Comparison of ENCODE assay signal across 19 mouse cellular contexts in the genomic region with DNA sequence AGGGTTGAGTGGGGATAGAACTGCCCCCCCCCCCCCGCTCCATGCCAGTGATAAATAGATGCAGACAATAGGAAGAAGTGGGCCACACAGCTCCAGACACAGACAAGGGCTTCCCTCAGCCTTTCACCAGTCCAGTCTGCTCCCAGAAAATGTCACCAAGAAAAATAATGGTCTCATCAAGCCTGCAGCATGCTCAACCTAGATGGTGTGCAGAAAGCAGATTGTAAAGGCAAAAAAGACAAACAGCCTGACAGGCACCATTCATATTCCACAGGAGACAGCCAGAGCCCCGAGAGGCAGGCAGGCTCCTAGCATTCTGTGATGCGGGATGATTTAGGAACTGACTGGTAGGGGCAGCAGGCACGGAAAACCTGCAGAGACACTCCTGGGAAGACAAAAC. TPM values are rescaled to one million over a fixed set of nuclear protein-coding genes. Genes with fewer than 3 reads are reported as not detected.
DNase-seq lines count a peak whose midpoint lies in the region; ATAC-seq and TF ChIP-seq lines count a peak whose summit lies in the region.
"Had no signal": no experiment of that assay in that cellular context is flagged by ENCODE, and none has a peak within 500 bp of the region (broad histone marks: within the 10 kb centered on the region; RNA-seq: fewer than 3 reads in every experiment).

No protein-coding gene starts in this region.

- H3K4me2 ChIP-seq in hindbrain, embryonic 13.5 days, result no peak overlapping the region
- no peak overlapping the region for H3K4me2 ChIP-seq in midbrain, postnatal 0 days (ENCODE audit: low read depth, low read length, poor library complexity, severe bottlenecking)
- H3K4me2 ChIP-seq: embryonic facial prominence, embryonic 13.5 days; heart, embryonic 15.5 days; liver, embryonic 13.5 days; stomach, embryonic 15.5 days had no signal

- no peaks in the 10 kb centered on the region for H3K9me3 ChIP-seq in hindbrain, embryonic 13.5 days
- H3K9me3 ChIP-seq in midbrain, postnatal 0 days (ENCODE audit: low read length), result no peaks in the 10 kb centered on the region
- H3K9me3 ChIP-seq: embryonic facial prominence, embryonic 13.5 days; G1E; heart, embryonic 15.5 days; liver, embryonic 13.5 days; stomach, embryonic 15.5 days had no signal

- peak; percentile 58 for DNase-seq in retina, postnatal 1 day
- no peak for DNase-seq in retina, embryonic 14.5 days (ENCODE audit: low spot score)
- DNase-seq in midbrain, postnatal 0 days (ENCODE audit: low spot score), result peak; percentile 38
- DNase-seq in frontal cortex, postnatal 25 days (ENCODE audit: low spot score in 2 of 2), result no peak
- DNase-seq in adrenal gland, adult 8-10 months, result no peak
- no peak for DNase-seq in testis, postnatal 10 days (ENCODE audit: low spot score)
- DNase-seq: adrenal gland, postnatal 25 days; cerebellum, adult 9-11 months; kidney, adult 2 months; kidney, postnatal 25 days; liver, embryonic 13.5 days had no signal

- H3K27me3 ChIP-seq in hindbrain, embryonic 13.5 days, result no peaks in the 10 kb centered on the region
- H3K27me3 ChIP-seq in midbrain, postnatal 0 days (ENCODE audit: insufficient read depth, low read length), result no peaks in the 10 kb centered on the region
- H3K27me3 ChIP-seq: embryonic facial prominence, embryonic 13.5 days; heart, embryonic 15.5 days; liver, embryonic 13.5 days; stomach, embryonic 15.5 days had no signal

- peaks cover 14% of the 10 kb centered on the region for H3K4me1 ChIP-seq in hindbrain, embryonic 13.5 days (replicated peaks)
- H3K4me1 ChIP-seq in midbrain, postnatal 0 days (ENCODE audit: insufficient read depth, low read length), result no peaks in the 10 kb centered on the region
- H3K4me1 ChIP-seq: heart, embryonic 15.5 days; liver, embryonic 13.5 days; stomach, embryonic 15.5 days had no signal

- TF ChIP-seq CTCF in midbrain, postnatal 0 days (IDR thresholded peaks at IDR 0.05), result no peak

- peak; percentile 57; the same call in 1 of the 2 replicates for ATAC-seq in hindbrain, embryonic 13.5 days (ENCODE audit: low FRiP score)
- no peak for ATAC-seq in midbrain, postnatal 0 days (ENCODE audit: low FRiP score)
- ATAC-seq: lung, postnatal 0 days had no signal

- no peak overlapping the region for H3K4me3 ChIP-seq in hindbrain, embryonic 13.5 days
- no peak overlapping the region for H3K4me3 ChIP-seq in midbrain, postnatal 0 days (ENCODE audit: low read depth, low read length)
- H3K4me3 ChIP-seq: embryonic facial prominence, embryonic 13.5 days; heart, embryonic 15.5 days; liver, embryonic 13.5 days; stomach, embryonic 15.5 days had no signal

- peak overlapping the region; percentile 24; the same call in 1 of the 2 replicates for H3K9ac ChIP-seq in hindbrain, embryonic 13.5 days
- peak overlapping the region; percentile 36; the same call in 1 of the 2 replicates for H3K9ac ChIP-seq in midbrain, postnatal 0 days (replicated peaks; ENCODE audit: low read length, poor library complexity, severe bottlenecking)
- H3K9ac ChIP-seq: embryonic facial prominence, embryonic 13.5 days; heart, embryonic 15.5 days; liver, embryonic 13.5 days; stomach, embryonic 15.5 days had no signal

- peak overlapping the region; percentile 76 for H3K27ac ChIP-seq in hindbrain, embryonic 13.5 days
- H3K27ac ChIP-seq in midbrain, postnatal 0 days (ENCODE audit: low read depth, low read length), result 0 out of 2 replicates have a peak overlapping the region, but pooled peaks have one; percentile 6
- H3K27ac ChIP-seq: embryonic facial prominence, embryonic 13.5 days; heart, embryonic 15.5 days; liver, embryonic 13.5 days; stomach, embryonic 15.5 days had no signal

- no peaks in the 10 kb centered on the region for H3K36me3 ChIP-seq in hindbrain, embryonic 13.5 days
- no peaks in the 10 kb centered on the region for H3K36me3 ChIP-seq in midbrain, postnatal 0 days (ENCODE audit: insufficient read depth, low read length)
- H3K36me3 ChIP-seq: embryonic facial prominence, embryonic 13.5 days; G1E; heart, embryonic 15.5 days; liver, embryonic 13.5 days; stomach, embryonic 15.5 days had no signal

- WGBS in hindbrain, embryonic 13.5 days, result 18% methylated on average over 4 of the region's 4 CpGs
- 26% methylated on average over 4 of the region's 4 CpGs for WGBS in midbrain, postnatal 0 days

RNA-seq across cellular contexts. Expression of gene Crabp1, which starts 45.4 kb away (rescaled TPM):
- 368 and 389 TPM in 2 replicates for polyA plus RNA-seq in hindbrain, embryonic 13.5 days (2015; fragmentation: Nextera tagmentation; extraction: Ambion mirVana)
- 18.4 and 20.4 TPM in 2 replicates for total RNA-seq in midbrain, postnatal 0 days (2014; rRNA removed)
- 26.3 and 33.1 TPM in 2 replicates for polyA plus RNA-seq in midbrain, postnatal 0 days (2015; fragmentation: Nextera tagmentation; extraction: Ambion mirVana)
- total RNA-seq in adrenal gland, adult 8-10 months (2022), result 10 to 100 TPM; 11.0 to 25.5 (median 15.2) TPM
- total RNA-seq: G1E; granulocyte monocyte progenitor cell, adult 5-6 weeks; megakaryocyte, adult 5-6 weeks had no signal
- polyA plus RNA-seq: G1E had no signal

RNA-seq across cellular contexts. Expression of gene Ireb2, which starts 53.6 kb away (rescaled TPM):
- polyA plus RNA-seq in hindbrain, embryonic 13.5 days (2015; fragmentation: Nextera tagmentation; extraction: Ambion mirVana), result 46.0 and 46.5 TPM in 2 replicates
- 38.5 and 58.1 TPM in 2 replicates for total RNA-seq in midbrain, postnatal 0 days (2014; rRNA removed)
- 16.5 and 18.5 TPM in 2 replicates for polyA plus RNA-seq in midbrain, postnatal 0 days (2015; fragmentation: Nextera tagmentation; extraction: Ambion mirVana)
- total RNA-seq in adrenal gland, adult 8-10 months (2022), result 10 to 100 TPM; 44.2 to 48.8 (median 47.7) TPM

Comparison
In these comparisons a context has a peak if more than half of its experiments do, and no peak if none do; other contexts are left out.
1. DNase-seq: peak in retina, postnatal 1 day (single experiment) and midbrain, postnatal 0 days (single experiment); none in retina, embryonic 14.5 days (single experiment), frontal cortex, postnatal 25 days (0 of 2), adrenal gland, adult 8-10 months (single experiment) and testis, postnatal 10 days (single experiment).